Mouse (Mus musculus) forebrain, embryonic 13.5 days (tissue): ENCODE measurements at regions not wholly inside any gene's neighbourhood (a gene's known extent, or its start where the extent isn't known, plus 50 kb on each side); places are given as distances from the start of the nearest gene placed in this dataset.

ENCODE experiments used
- ATAC-seq: fragments of 200-750 bp; cut with Nextera tagmentation; 2 replicates; pipeline ENCODE4 v1.8.0; 2017
- H3K27ac ChIP-seq: fragments of 300-500 bp; sonication (generic); 2 replicates; pipeline ENCODE4 v1.5.1; 2015; ENCODE audit warnings: inconsistent platforms, mild to moderate bottlenecking, moderate library complexity
- H3K27me3 ChIP-seq: fragments of 300-500 bp; sonication (generic); 2 replicates; pipeline ENCODE4 v1.6.1; 2015; ENCODE audit warnings: mild to moderate bottlenecking, inconsistent platforms
- H3K36me3 ChIP-seq: fragments of 300-500 bp; sonication (generic); 2 replicates; pipeline ENCODE4 v1.6.1; 2015; ENCODE audit warnings: mild to moderate bottlenecking, inconsistent platforms; ENCODE audit not compliant: poor library complexity, severe bottlenecking
- H3K4me1 ChIP-seq: fragments of 300-500 bp; sonication (generic); 2 replicates; pipeline ENCODE4 v1.6.1; 2015; ENCODE audit warnings: inconsistent platforms
- H3K4me2 ChIP-seq: fragments of 300-500 bp; sonication (generic); 2 replicates; pipeline ENCODE4 v1.6.1; 2015; ENCODE audit warnings: inconsistent platforms, mild to moderate bottlenecking, moderate library complexity
- H3K4me3 ChIP-seq: fragments of 300-500 bp; sonication (generic); 2 replicates; pipeline ENCODE4 v1.5.1; 2015; ENCODE audit warnings: mild to moderate bottlenecking, inconsistent platforms
- H3K9ac ChIP-seq: fragments of 300-500 bp; sonication (generic); 2 replicates; pipeline ENCODE4 v1.6.1; 2015; ENCODE audit warnings: mild to moderate bottlenecking, inconsistent platforms
- H3K9me3 ChIP-seq: fragments of 300-500 bp; sonication (generic); replicated peaks from 2 replicates; pipeline ENCODE4 v1.6.1; 2016; ENCODE audit warnings: inconsistent platforms
- WGBS: fragments of 180-500 bp; shearing (Covaris S2); methylation state at CpG from one replicate; pipeline ENCODE4 v1.1.7; 2015; 5-methylcytosine and 5-hydroxymethylcytosine counted together

DNA sequence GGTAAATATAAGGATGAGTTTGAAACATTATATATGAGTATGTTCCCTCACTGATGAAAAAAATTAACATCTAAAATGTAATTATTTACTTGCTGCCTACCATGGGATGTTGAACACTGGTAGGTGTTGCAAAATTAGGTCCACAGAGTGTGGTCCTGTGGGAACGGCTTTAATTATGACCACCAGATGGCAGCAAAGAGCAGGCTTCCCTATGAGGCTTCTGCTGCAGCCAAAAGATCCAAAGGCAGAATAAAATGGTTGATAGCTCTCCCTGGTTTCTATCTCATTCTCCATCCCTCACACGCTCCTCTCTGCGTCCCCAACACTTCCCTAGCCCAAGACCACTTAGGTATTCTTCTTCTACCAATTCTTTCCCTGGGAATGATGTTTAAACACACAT lies 54.6 kb upstream of the Cit start:
- Histone ChIP-seq H3K4me2 (no peak overlapping the region), H3K36me3 (no peaks in the 10 kb centered on the region), H3K4me1 (no peaks in the 10 kb centered on the region), H3K4me3 (no peak overlapping the region), H3K27me3 (no peaks in the 10 kb centered on the region), H3K9ac (no peak overlapping the region), H3K9me3 (peaks cover 14% of the 10 kb centered on the region; the same call in 1 of the 2 replicates), H3K27ac (no peak overlapping the region)
- 24% methylated on average over 3 of the region's 3 CpGs for whole genome bisulfite sequencing
- ATAC-seq = 0 out of 2 replicates have a peak, but pooled peaks have one; percentile 27
